Mouse (Mus musculus) CH12.LX (cell line): ENCODE data around the gene Etnk2.

Experiments used
- CTCF ChIP-seq, 2 experiments: IDR thresholded peaks in 1 of 2; conservative IDR thresholded peaks in 1 of 2; 2 replicates each; pipeline ENCODE4 v1.5.1; 2011 to 2012; ENCODE audit warnings: low read depth in 2 of 2, low read length in 2 of 2, improper control_type of control experiment in 1 of 2, inconsistent platforms in 1 of 2, mild to moderate bottlenecking in 1 of 2, moderate library complexity in 1 of 2
- EP300 ChIP-seq: IDR thresholded peaks from 2 replicates; pipeline ENCODE4 v1.6.1; 2011; ENCODE audit warnings: low read length, improper control_type of control experiment

DNA sequence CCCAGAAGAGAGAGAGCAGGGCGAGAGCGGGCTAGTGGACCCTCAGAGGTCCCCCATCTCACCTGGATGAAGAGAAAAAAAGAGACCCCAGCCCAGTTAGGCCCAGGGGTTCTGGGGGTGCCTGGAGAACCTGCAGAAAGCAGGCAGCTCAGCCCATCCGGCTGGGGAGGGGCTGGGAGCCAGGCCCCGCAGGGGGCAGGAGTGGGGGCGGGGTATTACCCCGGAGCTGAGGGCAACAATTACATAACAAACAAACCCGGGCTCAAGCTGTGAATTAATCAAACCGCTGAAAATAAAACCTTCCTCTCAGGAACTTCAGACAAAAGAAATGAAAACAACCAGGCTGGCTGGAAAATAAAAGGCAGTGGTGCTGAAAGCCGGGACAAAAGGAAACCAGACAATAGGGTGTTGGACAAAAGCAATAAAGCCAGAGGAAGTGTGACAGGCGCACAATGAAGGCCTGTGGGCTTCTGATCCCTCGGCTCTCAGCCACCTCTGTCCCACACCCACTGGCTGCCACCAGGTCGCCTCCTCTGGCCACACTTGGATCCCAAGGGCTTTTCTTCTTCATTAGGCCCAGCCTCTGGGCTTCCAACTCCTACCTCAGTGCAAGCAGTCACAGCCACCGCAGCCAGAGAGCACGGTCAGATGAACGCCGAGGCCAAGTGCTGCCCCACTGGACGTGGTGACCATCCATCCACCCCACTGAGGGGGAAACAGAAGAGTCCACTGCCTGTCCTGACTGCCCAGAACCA, 34.3 kb downstream of the Etnk2 start:
- no peak for TF ChIP-seq EP300
- TF ChIP-seq CTCF (conservative IDR thresholded peaks at IDR 0.05 in 1 of 2, IDR thresholded peaks at IDR 0.05 in 1 of 2; ENCODE audit: low read depth in 2 of 2, low read length in 2 of 2) = no peak
